Mouse (Mus musculus): ENCODE measurements around the gene Pglyrp2.

Pglyrp2 gene

DNA sequence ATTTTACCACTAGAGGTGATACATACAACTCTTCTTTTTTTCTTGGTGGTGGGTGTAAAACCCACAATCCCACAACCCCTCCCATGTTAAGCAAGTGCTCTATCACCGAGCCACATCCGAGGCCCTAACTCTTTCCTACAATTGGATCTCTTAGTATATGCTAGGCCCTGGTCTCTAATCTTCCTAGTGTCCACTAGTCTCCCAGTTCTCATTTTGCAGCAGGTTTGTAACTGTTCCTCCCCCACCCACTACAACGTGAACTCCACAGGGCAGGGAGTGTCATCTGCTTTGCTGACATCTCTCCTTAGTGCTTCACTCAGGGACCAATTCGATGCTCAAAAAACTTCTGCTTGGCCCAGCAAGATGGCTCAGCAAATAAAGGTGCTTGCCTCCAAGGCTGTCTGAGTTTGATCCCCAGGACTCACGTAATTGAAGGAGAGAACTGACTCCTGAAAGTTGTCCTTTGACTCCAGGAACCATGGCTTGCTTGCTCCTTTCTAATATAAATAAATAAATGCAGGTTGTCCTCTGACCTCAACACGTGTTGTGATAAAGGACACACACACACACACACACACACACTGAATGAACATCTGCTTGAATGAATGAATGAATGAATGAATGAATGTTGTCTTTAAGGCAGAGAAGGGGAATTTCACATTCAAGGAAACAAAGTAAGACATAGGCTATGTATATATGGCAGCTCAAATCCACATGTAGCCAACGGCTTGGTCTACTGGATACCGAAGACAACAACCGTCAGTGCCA lies 21.8 kb downstream of the Pglyrp2 start:
- no peak for DNase-seq

DNA sequence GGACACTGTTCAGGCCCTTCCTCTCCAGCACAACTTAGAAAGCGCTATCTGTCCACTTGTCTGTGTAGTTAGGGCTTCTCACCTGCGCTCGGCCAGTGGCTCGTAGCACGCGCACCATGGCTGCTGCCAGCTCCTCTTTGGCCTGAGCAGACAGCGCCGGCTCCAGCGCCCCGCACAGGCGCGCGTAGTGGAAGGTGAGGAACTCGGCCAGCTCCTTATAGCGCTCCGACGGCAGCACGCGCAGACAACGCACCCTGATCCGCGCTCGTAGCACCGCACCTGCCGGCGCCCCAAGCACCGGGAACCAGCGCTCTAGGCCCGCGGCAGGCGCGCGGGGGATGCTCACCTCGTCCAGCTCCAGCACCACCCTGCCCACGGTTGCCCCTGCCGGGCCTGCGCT lies 27.7 kb downstream of the Pglyrp2 start:
- no peak for DNase-seq

GRCm38 (mm10) chr17:32393944-32394343 lies 30.0 kb downstream of the Pglyrp2 start:
- no peak for DNase-seq

DNA sequence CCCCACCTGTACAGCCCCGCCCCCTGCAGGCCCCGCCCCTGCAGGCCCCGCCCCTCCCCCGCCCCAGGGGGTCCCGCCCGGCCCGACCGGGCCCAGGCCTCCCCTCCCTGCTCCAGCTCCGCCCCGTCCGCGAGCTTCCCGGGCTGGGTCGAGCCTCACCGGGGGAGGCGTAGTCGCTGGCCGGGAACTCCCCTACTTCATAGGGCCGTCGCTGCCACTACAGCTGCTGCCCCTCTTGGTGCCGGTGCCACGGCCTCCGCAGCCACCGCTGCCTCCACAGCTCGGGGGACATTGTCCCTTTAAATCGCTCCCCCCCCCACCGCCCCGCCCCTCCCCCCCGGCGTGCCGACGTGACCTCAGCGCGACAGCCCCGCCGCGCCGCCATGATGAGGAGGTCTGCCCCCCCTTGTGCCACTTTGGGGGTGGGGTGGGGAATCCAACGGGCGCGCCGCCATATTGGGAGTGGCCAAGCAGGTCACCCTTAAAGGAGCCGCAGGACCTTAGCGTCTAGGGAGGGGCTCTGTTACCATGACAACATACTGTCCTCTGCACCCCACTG lies 34.8 kb downstream of the Pglyrp2 start, which contains the start of gene Wiz:
TSS of gene Wiz (minus strand) at position 339 of the 559 bp plus-strand sequence.
- DNase-seq: peak; percentile 97

DNA sequence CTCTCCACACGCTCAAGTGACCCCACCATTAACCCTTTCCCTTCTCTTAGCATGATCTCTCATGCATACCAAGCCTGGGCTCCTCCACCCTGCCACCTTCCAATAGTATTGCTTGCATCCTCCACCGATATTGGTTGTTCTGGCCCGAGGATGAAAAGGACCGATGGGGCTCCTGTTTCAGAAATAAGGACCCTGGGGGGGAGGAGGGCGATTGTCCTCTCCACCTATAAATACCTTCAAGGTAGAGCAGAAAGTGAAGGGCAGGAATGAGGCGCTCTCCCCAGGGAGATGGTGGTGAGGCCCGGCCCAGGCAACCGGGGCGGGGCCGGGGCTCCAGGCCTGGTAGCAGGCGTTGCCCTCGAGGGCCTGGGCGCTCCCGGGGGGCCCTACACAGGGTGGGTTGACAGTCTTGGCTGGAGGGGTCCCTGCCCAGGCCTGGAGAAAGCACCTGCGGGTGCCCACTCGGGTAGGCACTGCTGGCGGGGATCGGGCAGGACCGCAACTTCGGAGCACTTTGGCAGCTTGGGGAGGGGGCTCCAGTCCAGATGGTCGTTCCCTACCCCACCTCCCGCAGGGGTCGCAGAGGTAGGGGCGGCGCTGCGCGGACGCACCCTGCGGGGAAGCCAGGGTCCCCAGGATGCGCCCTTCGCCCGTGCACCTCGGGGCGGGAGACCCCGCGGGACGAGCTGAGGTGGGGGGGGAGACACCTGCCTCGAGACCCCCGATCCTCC lies 35.4 kb downstream of the Pglyrp2 start:
- DNase-seq: peak; percentile 24 to 68

GRCm38 (mm10) chr17:32387986-32388369 lies 36.0 kb downstream of the Pglyrp2 start:
- DNase-seq: no peak

- DNase-seq: peak; percentile 59 to 61
These were observed 37.1 kb downstream of the Pglyrp2 start for GRCm38 (mm10) chr17:32386659-32387432.

DNA sequence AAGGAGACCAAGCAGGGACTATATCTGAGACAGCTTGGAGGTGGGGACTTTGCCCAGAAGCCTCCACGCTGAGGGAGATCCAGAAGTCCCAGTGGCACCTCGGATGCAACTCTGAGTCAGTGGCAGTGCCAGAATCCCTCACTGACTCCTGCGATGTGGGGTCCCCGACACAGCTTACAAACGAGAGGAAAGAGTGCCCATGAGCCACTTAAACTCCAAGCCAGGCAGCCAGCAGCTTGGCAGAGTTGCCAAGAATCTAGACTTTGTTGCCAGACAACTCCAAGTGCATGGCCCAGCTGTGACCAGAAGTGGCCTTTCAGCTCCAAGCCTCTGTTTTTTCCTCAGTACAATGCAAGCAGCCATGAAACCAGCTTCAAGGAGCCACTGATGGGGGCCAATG lies 40.3 kb downstream of the Pglyrp2 start:
- DNase-seq: no peak

- no peak for DNase-seq
These were observed 41.4 kb downstream of the Pglyrp2 start for GRCm38 (mm10) chr17:32382576-32382975.

- DNase-seq: no peak
These were observed 45.2 kb downstream of the Pglyrp2 start for GRCm38 (mm10) chr17:32378786-32379185.

- DNase-seq: no peak
These were observed 46.8 kb downstream of the Pglyrp2 start for GRCm38 (mm10) chr17:32377137-32377536.

DNA sequence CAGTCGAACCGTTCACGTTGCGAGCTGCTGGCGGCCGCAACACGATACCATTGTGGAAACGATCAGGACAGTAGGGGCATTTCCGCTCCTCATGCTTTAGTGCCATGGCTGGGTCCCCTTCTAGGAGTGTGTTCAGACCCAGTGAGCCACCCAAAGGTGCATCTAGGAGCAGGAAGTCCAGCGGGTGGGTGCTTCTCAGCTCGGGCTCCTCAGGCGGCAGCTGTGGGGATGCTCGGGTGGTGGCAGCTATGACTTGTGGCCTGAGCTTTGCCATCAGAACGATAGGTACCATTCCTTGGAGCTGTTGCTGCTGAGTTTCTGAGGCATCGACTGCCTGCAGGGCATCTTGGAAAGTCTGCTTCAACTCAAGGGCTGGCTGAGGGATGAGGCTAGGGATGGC lies 47.5 kb downstream of the Pglyrp2 start:
- no peak for DNase-seq

GRCm38 (mm10) chr17:32368991-32369578 lies 54.9 kb downstream of the Pglyrp2 start:
- no peak for DNase-seq

DNA sequence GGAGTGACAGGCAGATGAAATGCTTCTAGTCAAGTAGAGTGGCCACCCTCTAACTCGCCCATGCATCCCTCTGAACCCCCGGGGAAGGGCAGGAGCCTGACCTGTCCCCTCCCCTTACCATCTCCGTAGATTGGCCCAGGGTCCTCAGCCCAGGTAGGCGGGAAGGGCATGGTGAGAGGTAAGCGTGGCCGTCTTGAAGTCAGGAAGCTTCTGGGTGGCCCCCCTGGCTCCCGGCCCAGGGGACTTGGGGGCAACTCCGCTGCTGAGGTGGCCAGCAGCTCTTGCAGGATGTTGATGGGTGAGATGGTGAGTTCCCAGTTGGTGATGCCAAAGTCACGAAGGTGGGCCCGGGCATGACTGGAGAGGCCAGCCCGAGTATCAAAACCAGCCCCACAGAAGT lies 56.3 kb downstream of the Pglyrp2 start:
- no peak for DNase-seq

- no peak for DNase-seq
These were observed 58.7 kb downstream of the Pglyrp2 start for GRCm38 (mm10) chr17:32365296-32365695.

- DNase-seq: no peak
These were observed 59.1 kb downstream of the Pglyrp2 start for GRCm38 (mm10) chr17:32364850-32365249.

GRCm38 (mm10) chr17:32364331-32364730 lies 59.6 kb downstream of the Pglyrp2 start:
- DNase-seq: peak; percentile 89 to 95

DNA sequence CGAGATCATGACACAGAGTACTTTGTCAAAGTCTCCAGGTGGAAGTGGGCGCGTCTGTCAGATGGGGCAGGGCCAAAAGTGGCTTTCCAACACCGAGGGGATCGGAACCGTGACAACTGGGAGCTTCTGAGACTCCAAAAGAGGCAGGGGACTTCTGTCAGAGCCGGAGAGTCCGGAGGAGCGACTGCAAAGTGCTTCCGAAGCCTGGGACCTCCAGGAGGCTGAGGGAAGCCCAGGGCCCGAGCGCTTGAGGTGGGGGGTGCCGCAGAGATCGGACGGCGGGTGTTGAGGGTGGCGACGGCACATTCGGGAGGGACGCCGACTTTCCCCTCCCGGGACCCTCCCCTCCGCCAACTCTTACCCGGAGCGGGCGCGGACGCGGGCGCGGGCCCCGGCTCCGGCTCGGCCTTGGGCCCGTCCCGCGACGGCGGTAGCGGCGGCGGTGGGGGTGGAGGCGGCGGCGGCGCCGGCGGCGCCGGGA lies 60.1 kb downstream of the Pglyrp2 start:
- DNase-seq: peak in 1 of 2 experiments; percentile 44

DNA sequence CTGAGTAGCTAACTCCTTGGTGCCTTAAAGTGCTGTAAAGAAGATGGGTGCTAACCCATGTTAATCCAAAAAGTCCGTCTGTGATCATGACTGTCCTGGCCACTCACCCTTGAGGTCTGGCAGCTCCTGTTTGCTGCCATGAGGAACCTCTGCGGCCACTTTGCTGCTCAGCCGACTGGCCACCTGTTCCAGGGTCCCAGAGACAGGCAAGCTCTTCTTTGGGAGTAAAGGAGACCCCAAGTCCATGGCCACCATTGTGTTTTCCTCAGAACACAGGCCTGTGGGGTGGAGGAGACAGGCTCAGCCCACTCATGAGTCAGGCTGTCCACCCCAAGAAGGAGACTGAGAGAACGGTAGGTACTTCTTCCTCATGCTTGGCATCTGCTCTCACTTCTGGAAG lies 61.3 kb downstream of the Pglyrp2 start:
- DNase-seq: no peak

All from kidney, postnatal 25 days (tissue).